Mouse (Mus musculus) midbrain, embryonic 13.5 days (tissue): ENCODE results near the gene Pigg. TPM values are rescaled to one million over a fixed set of nuclear protein-coding genes. Genes with fewer than 3 reads are reported as not detected.

Source experiments
- ATAC-seq: fragments of 200-750 bp; cut with Nextera tagmentation; 2 replicates; pipeline ENCODE4 v1.8.0; 2017; ENCODE audit warnings: mild to moderate bottlenecking, moderate TSS enrichment, moderate library complexity
- H3K27ac ChIP-seq: fragments of 300-500 bp; sonication (generic); 2 replicates; pipeline ENCODE4 v1.5.1; 2015; ENCODE audit warnings: inconsistent platforms, mild to moderate bottlenecking, moderate library complexity
- H3K27me3 ChIP-seq: fragments of 300-500 bp; sonication (generic); 2 replicates; pipeline ENCODE4 v1.6.1; 2015; ENCODE audit warnings: mild to moderate bottlenecking, inconsistent platforms
- H3K36me3 ChIP-seq: fragments of 300-500 bp; sonication (generic); 2 replicates; pipeline ENCODE4 v1.6.1; 2015; ENCODE audit warnings: mild to moderate bottlenecking, inconsistent platforms
- H3K4me1 ChIP-seq: fragments of 300-500 bp; sonication (generic); replicated peaks from 2 replicates; pipeline ENCODE4 v1.6.1; 2015; ENCODE audit warnings: inconsistent platforms
- H3K4me2 ChIP-seq: fragments of 300-500 bp; sonication (generic); replicated peaks from 2 replicates; pipeline ENCODE4 v1.6.1; 2015; ENCODE audit warnings: moderate library complexity, mild to moderate bottlenecking, inconsistent platforms
- H3K4me3 ChIP-seq: fragments of 300-500 bp; sonication (generic); replicated peaks from 2 replicates; pipeline ENCODE4 v1.5.1; 2015; ENCODE audit warnings: mild to moderate bottlenecking, inconsistent platforms
- H3K9ac ChIP-seq: fragments of 300-500 bp; sonication (generic); replicated peaks from 2 replicates; pipeline ENCODE4 v1.6.1; 2015; ENCODE audit warnings: mild to moderate bottlenecking, inconsistent platforms
- H3K9me3 ChIP-seq: fragments of 300-500 bp; sonication (generic); 2 replicates; pipeline ENCODE4 v1.6.1; 2016; ENCODE audit warnings: mild to moderate bottlenecking, inconsistent platforms
- WGBS: fragments of 180-500 bp; shearing (Covaris S2); methylation state at CpG from one replicate; pipeline ENCODE4 v1.1.7; 2015; 5-methylcytosine and 5-hydroxymethylcytosine counted together
- polyA plus RNA-seq: library from polyadenylated mRNA; unstranded; fragments of >200 nt; fragmentation: Nextera tagmentation; extraction: Ambion mirVana; gene quantifications from 2 replicates; pipeline ENCODE4 v1.2.1, GENCODE M21; 2015

Pigg gene
- polyA plus RNA-seq, 1 experiment from 2014 or later = 6.0 TPM

DNA sequence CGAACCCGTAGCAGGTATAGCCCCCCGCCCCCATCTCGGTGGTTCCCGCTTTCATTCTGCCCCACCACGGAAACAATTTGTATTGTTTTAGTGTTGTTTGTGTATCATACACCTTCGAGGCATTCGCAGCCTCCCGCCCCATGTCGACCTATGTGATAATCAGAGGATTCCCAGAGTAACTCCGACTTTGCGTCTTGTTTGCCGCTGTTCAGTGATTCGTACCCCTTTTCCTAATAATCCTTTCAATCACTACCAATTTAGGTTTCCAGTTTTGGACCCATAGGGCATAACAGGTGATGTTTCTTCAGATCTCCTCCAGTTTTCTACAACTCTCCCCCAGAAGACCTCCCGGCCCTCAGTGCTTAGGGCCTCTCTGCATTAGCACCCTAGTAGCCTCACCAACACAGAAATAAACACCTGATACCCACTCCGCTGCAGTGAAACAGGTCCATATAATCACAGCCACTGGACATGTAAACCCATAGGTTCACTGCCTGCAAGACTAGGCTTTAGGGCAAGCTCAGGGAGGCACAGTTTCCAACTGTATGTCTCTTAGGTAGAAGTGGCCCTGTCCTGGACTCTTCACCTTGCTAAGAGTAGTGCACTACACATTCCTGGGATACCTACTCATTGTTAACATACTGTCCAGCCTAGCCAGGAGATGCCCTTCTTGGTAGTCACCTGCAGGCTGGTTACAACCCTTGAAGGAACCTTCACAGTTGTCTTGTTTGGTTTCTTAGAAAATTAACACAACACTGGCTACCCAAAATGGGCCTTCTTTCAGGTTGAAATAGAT lies 854 bp downstream of the Pigg start:
- Histone ChIP-seq H3K36me3 (peaks cover 8% of the 10 kb centered on the region; the same call in 1 of the 2 replicates), H3K9ac (peak overlapping the region; percentile 86), H3K9me3 (no peaks in the 10 kb centered on the region), H3K27ac (no peak overlapping the region; the same call in 1 of the 2 replicates), H3K4me1 (peaks cover 14% of the 10 kb centered on the region), H3K4me2 (peak overlapping the region; percentile 81), H3K27me3 (no peaks in the 10 kb centered on the region), H3K4me3 (peak overlapping the region; percentile 79)
- no peak for ATAC-seq
- WGBS = 6% methylated on average over 16 of the region's 16 CpGs

DNA sequence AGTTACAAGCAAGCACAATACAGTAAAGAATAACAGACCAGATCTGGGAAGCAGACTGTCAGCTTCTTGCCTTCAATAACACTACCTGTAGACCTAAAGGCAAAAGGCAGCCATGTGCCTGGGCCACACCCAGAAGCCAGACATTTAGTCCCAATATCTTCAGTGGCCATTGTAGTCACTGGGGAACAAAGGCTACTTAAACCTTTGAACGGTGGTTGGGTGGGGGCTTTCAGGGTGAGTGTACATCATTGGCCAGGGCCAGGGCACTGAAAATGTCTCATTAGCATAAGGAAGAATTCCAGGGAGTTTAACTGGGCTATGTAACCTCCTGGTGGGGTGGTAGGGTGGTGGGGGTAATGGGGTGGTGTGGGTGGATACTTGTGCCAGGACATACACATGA lies 18.6 kb downstream of the Pigg start:
- H3K27me3 ChIP-seq = no peaks in the 10 kb centered on the region
- H3K4me2 ChIP-seq = no peak overlapping the region
- 73% methylated on average over 1 of the region's 1 CpGs for WGBS
- no peaks in the 10 kb centered on the region for H3K4me1 ChIP-seq
- H3K27ac ChIP-seq = no peak overlapping the region
- ATAC-seq = no peak
- H3K4me3 ChIP-seq = no peak overlapping the region
- H3K36me3 ChIP-seq = peaks cover 65% of the 10 kb centered on the region
- no peak overlapping the region for H3K9ac ChIP-seq
- no peaks in the 10 kb centered on the region for H3K9me3 ChIP-seq

DNA sequence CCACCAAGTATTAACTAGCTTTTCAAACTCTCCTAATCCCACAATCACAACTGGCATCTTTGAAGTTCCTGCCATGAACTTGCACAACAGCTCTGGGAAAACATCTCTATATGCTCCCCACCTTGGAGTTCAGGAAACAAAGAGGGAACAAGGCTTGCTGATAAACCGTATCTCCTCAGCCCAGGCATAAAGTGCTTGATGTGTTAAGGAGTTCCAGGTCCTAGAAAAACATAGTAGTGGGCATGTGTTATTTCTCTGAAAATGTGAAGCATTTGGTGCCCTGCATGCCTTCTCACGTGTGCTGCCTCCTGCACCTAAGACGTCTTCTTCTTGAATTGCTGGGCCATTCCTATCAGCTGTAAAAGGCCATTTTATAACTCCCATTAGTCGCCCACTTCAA lies 25.0 kb downstream of the Pigg start:
- 83% methylated on average over 4 of the region's 4 CpGs for WGBS
- peaks cover 57% of the 10 kb centered on the region for H3K36me3 ChIP-seq

DNA sequence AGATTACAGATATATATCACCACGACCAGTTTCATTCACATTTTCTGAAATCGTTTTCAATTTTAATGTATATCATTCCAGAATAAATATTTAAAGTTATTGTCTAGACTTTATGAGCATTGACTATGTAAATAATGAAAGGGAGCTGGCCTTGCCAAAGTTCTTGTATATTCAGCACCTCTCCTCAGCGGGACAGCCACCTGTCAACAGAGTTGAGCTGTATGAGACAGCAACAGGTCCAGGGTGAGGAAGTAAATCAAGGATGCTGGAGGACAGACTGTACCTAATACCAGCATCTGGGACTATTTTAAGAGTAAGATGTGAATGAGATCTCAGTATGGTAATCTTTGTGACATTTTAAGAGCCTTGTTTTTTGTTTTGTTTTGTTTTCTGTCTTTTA lies 25.6 kb downstream of the Pigg start:
- no peak overlapping the region for H3K9ac ChIP-seq
- WGBS = 89% methylated on average over 3 of the region's 3 CpGs
- H3K9me3 ChIP-seq = no peaks in the 10 kb centered on the region
- H3K4me3 ChIP-seq = no peak overlapping the region
- no peaks in the 10 kb centered on the region for H3K4me1 ChIP-seq
- no peak overlapping the region for H3K4me2 ChIP-seq
- peaks cover 51% of the 10 kb centered on the region for H3K36me3 ChIP-seq
- H3K27ac ChIP-seq = no peak overlapping the region
- no peaks in the 10 kb centered on the region for H3K27me3 ChIP-seq
- ATAC-seq = no peak

More for the DNA sequence above, 25.0 kb downstream of the Pigg start:
- H3K9me3 ChIP-seq = no peaks in the 10 kb centered on the region
- no peak overlapping the region for H3K4me2 ChIP-seq
- ATAC-seq = no peak
- H3K4me1 ChIP-seq = no peaks in the 10 kb centered on the region
- no peak overlapping the region for H3K27ac ChIP-seq
- no peaks in the 10 kb centered on the region for H3K27me3 ChIP-seq
- H3K9ac ChIP-seq = no peak overlapping the region
- no peak overlapping the region for H3K4me3 ChIP-seq

DNA sequence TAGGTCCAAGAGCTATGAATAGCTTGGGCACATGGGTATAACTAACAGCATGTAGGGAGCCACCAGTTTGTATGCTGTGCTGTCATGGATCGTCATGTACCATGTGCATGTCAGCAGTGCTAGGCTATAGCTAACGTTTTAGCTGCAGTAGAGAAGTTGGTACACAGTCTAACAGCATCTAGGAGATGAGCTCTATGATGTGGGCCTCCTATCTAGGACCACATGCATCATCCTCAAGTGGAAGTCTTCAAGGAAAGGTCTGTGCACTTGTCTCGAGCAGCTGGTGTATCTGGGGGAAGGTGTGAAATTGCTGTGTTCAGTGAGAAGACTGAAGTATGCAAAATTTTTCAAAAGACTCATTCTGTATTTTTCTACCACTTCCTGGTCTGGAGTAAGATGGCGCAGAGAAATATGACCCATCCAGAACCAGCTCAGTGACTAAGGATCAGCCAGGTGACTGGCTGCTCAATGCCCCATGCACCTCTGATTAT lies 31.3 kb downstream of the Pigg start:
- Histone ChIP-seq H3K36me3 (peaks cover 50% of the 10 kb centered on the region), H3K27me3 (no peaks in the 10 kb centered on the region)
- 94% methylated on average over 4 of the region's 4 CpGs for WGBS

DNA sequence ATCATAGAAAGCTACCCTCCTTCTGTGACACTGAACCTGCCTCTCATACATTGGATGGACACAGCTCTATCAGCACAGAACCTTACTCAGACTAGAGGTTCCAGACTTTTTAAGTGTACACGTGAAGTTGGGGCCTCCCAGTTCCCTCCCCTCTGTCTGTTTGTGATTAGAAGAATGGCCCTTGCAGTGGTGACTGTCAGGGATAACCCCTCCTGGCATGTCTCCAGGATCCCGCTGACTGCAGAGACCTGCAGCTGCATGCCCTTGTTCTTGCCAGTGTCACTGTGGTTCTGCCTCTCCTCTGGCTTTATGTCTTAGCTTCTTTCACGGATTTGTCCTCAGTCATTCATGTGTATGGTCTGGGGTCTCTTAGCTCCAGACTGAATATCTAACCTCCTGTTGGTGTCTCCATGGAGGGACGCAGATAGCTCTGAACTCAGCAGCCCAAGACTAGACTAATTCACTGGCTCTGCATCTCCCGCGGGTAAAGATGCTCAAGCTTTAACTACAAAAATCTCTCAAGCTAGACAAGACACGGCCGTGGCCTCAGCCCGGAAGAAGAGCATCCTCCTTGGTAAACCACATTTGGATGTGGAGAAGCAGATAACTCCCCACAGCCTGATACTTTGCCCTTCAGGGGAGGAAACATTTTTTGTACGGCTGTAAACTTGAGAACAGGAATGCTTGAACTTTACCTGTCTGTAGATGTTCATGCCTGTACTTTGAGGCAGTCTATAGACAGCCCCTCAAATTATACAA lies 33.1 kb downstream of the Pigg start:
- no peak overlapping the region for H3K4me2 ChIP-seq
- no peaks in the 10 kb centered on the region for H3K4me1 ChIP-seq
- H3K36me3 ChIP-seq = peaks cover 54% of the 10 kb centered on the region
- H3K4me3 ChIP-seq = no peak overlapping the region
- no peak for ATAC-seq
- no peaks in the 10 kb centered on the region for H3K27me3 ChIP-seq
- H3K9me3 ChIP-seq = no peaks in the 10 kb centered on the region
- no peak overlapping the region for H3K27ac ChIP-seq
- 90% methylated on average over 10 of the region's 10 CpGs for WGBS
- H3K9ac ChIP-seq = no peak overlapping the region

More for the DNA sequence above, 31.3 kb downstream of the Pigg start:
- no peak overlapping the region for H3K9ac ChIP-seq
- H3K4me2 ChIP-seq = no peak overlapping the region
- no peaks in the 10 kb centered on the region for H3K4me1 ChIP-seq
- H3K9me3 ChIP-seq = no peaks in the 10 kb centered on the region
- ATAC-seq = no peak
- no peak overlapping the region for H3K4me3 ChIP-seq
- H3K27ac ChIP-seq = no peak overlapping the region

DNA sequence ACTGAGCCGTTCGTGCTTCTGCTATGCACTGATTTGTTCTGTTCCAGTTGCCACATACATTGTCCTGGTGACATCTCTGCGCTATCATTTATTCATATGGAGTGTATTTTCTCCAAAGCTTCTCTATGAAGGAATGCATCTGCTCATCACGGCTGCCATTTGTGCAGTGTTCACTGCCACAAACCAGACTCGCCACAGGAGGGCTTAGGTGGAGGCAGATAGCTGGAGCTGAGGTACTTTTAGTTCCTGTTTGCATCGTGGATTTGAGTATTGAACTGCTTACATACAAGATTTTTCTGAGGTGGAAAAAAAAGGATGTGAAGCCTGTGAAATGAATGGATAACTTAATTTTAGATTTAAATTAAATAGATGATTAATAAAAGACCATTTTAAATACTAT lies 35.4 kb downstream of the Pigg start:
- H3K27ac ChIP-seq = no peak overlapping the region
- 91% methylated on average over 6 of the region's 6 CpGs for WGBS
- no peak for ATAC-seq
- no peak overlapping the region for H3K4me3 ChIP-seq
- no peaks in the 10 kb centered on the region for H3K27me3 ChIP-seq
- no peaks in the 10 kb centered on the region for H3K9me3 ChIP-seq
- no peak overlapping the region for H3K4me2 ChIP-seq
- no peaks in the 10 kb centered on the region for H3K4me1 ChIP-seq
- no peak overlapping the region for H3K9ac ChIP-seq
- peaks cover 56% of the 10 kb centered on the region for H3K36me3 ChIP-seq

DNA sequence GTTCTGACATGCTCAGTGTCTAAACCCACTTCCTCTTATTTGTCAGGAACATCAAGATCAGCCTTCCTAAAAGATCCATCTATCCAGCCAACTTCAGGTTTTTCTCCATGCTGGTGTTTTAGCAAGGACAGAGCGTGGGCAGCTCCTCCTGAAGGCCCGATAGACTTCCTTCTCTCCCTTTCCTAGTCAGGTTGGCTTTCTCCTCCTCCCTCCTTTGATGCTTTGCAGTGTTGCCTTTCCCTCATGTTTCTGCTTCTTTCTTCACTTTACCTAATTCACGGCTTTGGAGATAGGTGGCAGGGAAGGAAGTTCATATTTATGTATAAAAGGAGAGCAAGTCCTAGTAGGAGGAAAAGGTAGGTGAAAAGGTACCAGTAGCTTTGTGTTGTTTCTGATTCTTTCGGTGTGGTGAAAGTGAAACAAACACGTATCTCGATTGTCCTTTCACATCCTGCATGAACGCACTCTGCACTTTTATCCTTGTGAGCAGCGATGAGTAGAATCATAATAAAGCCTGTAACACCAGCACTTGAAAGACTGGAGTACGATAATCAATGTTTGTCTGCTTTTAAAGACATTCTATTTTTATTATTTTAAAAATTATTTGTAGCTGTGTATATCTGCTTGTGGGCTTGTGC lies 37.2 kb downstream of the Pigg start:
- H3K27me3 ChIP-seq = no peaks in the 10 kb centered on the region
- H3K27ac ChIP-seq = no peak overlapping the region
- no peaks in the 10 kb centered on the region for H3K4me1 ChIP-seq
- H3K4me2 ChIP-seq = no peak overlapping the region
- H3K4me3 ChIP-seq = no peak overlapping the region
- 93% methylated on average over 9 of the region's 9 CpGs for WGBS
- no peak overlapping the region for H3K9ac ChIP-seq
- H3K36me3 ChIP-seq = peaks cover 44% of the 10 kb centered on the region
- ATAC-seq = no peak
- no peaks in the 10 kb centered on the region for H3K9me3 ChIP-seq

DNA sequence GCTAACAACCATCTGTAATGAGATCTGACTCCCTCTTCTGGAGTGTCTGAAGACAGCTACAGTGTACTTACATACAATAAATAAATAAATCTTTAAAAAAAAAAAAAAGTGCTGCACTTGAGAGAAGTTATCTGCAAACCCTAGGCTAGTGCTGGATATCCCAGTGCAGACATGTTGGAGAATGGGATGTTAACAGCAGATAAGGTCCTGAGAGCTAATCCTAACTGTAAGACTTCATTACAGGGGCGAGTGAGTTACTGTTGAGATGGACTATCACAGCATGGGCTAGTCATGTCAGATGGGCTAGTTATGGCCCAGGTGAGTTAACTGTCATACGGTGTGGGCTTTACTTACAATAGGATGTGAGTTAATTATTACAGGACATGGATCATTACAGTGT lies 41.6 kb downstream of the Pigg start:
- no peak for ATAC-seq
- no peak overlapping the region for H3K4me2 ChIP-seq
- no peaks in the 10 kb centered on the region for H3K27me3 ChIP-seq
- WGBS = 78% methylated on average over 2 of the region's 2 CpGs
- no peaks in the 10 kb centered on the region for H3K4me1 ChIP-seq
- H3K9ac ChIP-seq = no peak overlapping the region
- no peaks in the 10 kb centered on the region for H3K9me3 ChIP-seq
- no peak overlapping the region for H3K4me3 ChIP-seq
- peaks cover 19% of the 10 kb centered on the region for H3K36me3 ChIP-seq
- no peak overlapping the region for H3K27ac ChIP-seq

DNA sequence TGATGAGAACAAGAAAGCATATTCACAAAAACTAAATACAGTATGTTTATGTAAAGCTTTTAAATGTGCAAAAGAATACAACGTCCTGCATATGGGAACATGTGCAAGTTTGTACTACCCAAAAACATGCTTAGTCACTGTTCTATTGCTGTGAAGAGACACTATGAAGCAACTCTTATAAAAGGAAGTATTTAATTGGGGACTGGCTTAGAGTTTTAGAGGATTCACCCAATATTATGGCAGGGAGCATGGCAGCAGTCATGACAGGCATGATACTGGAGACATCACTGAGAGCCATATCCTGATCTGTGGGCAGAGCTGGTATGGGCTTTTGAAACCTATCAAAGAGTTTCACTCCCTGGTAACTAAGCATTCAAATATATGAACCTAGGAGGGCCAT lies 45.5 kb downstream of the Pigg start:
- Histone ChIP-seq H3K4me2 (no peak overlapping the region), H3K27me3 (0 out of 2 replicates have a peak, but pooled peaks cover 3% of the 10 kb centered on the region), H3K27ac (no peak overlapping the region), H3K9ac (no peak overlapping the region), H3K9me3 (no peaks in the 10 kb centered on the region), H3K36me3 (no peaks in the 10 kb centered on the region), H3K4me3 (no peak overlapping the region), H3K4me1 (no peaks in the 10 kb centered on the region)
- WGBS = 90% methylated on average over 1 of the region's 1 CpGs
- ATAC-seq = no peak

DNA sequence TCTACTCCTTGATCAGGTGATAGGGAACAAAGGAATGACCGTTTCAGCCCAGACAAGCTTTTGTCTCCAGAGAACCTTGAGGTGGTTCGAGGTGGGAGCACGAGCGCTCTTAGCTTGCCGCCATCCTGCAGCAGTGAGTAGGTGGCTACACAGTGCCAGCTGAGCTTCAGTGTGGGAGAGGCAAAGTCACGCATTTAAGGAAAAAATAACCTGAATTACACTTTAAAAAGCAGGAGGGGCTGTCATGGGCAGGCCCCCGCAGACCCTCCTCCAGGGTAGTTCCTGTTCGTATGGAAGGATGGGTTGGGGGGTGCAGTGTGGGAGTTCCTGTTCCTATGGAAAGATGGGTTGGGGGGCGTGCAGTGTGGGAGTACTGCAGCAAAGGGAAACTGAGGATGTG lies 47.1 kb downstream of the Pigg start:
- Histone ChIP-seq H3K9ac (no peak overlapping the region), H3K36me3 (no peaks in the 10 kb centered on the region), H3K27me3 (peaks cover 18% of the 10 kb centered on the region), H3K4me1 (no peaks in the 10 kb centered on the region), H3K4me2 (no peak overlapping the region), H3K27ac (no peak overlapping the region), H3K9me3 (no peaks in the 10 kb centered on the region), H3K4me3 (no peak overlapping the region)
- 87% methylated on average over 9 of the region's 9 CpGs for WGBS
- ATAC-seq = no peak

DNA sequence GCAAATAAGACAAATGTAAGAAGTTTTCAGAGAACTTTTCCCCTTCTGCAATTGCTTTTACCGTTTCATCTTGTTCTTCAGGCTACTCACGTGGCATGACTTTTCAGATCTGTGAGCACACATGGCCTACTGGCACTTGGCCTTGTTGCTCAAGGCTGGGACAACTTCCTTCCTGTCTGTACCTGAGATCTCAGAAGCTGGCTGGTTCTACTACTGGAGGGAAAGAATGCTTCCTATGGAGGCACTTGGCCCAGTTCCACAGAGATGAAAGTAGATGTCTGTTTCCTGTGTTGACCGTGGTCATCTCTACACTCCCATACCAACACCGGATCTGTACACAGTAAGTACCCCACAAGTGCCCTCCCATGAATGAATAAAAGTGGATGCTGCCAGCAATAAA lies 47.8 kb downstream of the Pigg start:
- Histone ChIP-seq H3K27ac (no peak overlapping the region), H3K9me3 (no peaks in the 10 kb centered on the region), H3K4me1 (no peaks in the 10 kb centered on the region), H3K4me3 (no peak overlapping the region), H3K27me3 (peaks cover 25% of the 10 kb centered on the region), H3K4me2 (no peak overlapping the region), H3K36me3 (no peaks in the 10 kb centered on the region), H3K9ac (no peak overlapping the region)
- WGBS = 90% methylated on average over 4 of the region's 4 CpGs
- ATAC-seq = no peak
